Mouse (Mus musculus) hindbrain, embryonic 12.5 days (tissue): ENCODE data around the gene Acp7. TPM values are rescaled to one million over a fixed set of nuclear protein-coding genes. Genes with fewer than 3 reads are reported as not detected.
"Not testable (repeated sequence)": the region's sequence is repeated elsewhere in the genome, so short reads cannot be mapped to it uniquely, and the experiment has no call there.

Source experiments
- ATAC-seq: fragments of 200-750 bp; cut with Nextera tagmentation; 2 replicates; pipeline ENCODE4 v1.8.0; 2017; ENCODE audit warnings: moderate TSS enrichment; ENCODE audit not compliant: low FRiP score
- H3K27ac ChIP-seq: fragments of 300-500 bp; sonication (generic); 2 replicates; pipeline ENCODE4 v1.5.1; 2016; ENCODE audit warnings: mild to moderate bottlenecking
- H3K27me3 ChIP-seq: fragments of 300-500 bp; sonication (generic); 2 replicates; pipeline ENCODE4 v1.6.1; 2016; ENCODE audit warnings: mild to moderate bottlenecking
- H3K36me3 ChIP-seq: fragments of 300-500 bp; sonication (generic); 2 replicates; pipeline ENCODE4 v1.6.1; 2016; ENCODE audit warnings: mild to moderate bottlenecking
- H3K4me1 ChIP-seq: fragments of 300-500 bp; sonication (generic); 2 replicates; pipeline ENCODE4 v1.6.1; 2016
- H3K4me2 ChIP-seq: fragments of 300-500 bp; sonication (generic); replicated peaks from 2 replicates; pipeline ENCODE4 v1.6.1; 2016; ENCODE audit warnings: mild to moderate bottlenecking
- H3K4me3 ChIP-seq: fragments of 300-500 bp; sonication (generic); 2 replicates; pipeline ENCODE4 v1.5.1; 2016; ENCODE audit warnings: mild to moderate bottlenecking
- H3K9ac ChIP-seq: fragments of 300-500 bp; sonication (generic); 2 replicates; pipeline ENCODE4 v1.6.1; 2016; ENCODE audit warnings: mild to moderate bottlenecking, moderate library complexity
- H3K9me3 ChIP-seq: fragments of 300-500 bp; sonication (generic); replicated peaks from 2 replicates; pipeline ENCODE4 v1.6.1; 2016; ENCODE audit warnings: mild to moderate bottlenecking
- WGBS: fragments of 180-500 bp; shearing (Covaris S2); methylation state at CpG from one replicate; pipeline ENCODE4 v1.1.7; 2016; 5-methylcytosine and 5-hydroxymethylcytosine counted together
- polyA plus RNA-seq: library from polyadenylated mRNA; unstranded; fragments of >200 nt; fragmentation: Nextera tagmentation; extraction: Ambion mirVana; gene quantifications from 2 replicates; pipeline ENCODE4 v1.2.1, GENCODE M21; 2016

Gene Acp7
- polyA plus RNA-seq, 1 experiment from 2014 or later = not detected

DNA sequence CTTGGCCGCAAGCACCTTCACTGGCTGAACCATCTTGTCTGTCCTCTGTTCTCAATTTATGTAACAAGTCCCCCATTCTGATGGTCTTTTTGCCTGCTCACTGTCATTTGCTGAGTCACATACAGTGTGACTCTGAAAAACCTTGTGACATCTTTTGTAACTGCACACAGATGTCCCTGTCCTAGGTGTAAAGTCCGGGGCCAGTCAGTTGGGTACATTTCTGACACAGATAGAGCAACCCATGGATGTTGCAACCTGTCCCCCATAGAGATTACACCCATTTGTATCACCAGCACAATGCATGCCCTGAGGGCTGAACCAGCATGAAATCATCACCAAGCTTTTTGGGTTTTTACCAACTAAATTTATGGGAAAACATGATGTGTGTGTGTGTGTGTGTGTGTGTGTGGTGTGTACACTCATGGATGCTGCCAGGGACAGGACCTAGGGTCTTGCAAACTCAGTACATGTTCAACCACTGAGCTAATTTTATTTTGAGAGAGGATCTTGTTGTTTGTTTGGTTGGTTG, 14.9 kb upstream of the Acp7 start:
- H3K36me3 ChIP-seq = no peaks in the 10 kb centered on the region
- ATAC-seq = no peak
- no peak overlapping the region for H3K4me3 ChIP-seq
- 91% methylated on average over 2 of the region's 2 CpGs for WGBS
- H3K9me3 ChIP-seq = 0 out of 2 replicates have a peak, but pooled peaks cover under 1% of the 10 kb centered on the region
- no peaks in the 10 kb centered on the region for H3K27me3 ChIP-seq
- no peak overlapping the region for H3K4me2 ChIP-seq
- no peaks in the 10 kb centered on the region for H3K4me1 ChIP-seq
- no peak overlapping the region for H3K27ac ChIP-seq
- no peak overlapping the region for H3K9ac ChIP-seq

DNA sequence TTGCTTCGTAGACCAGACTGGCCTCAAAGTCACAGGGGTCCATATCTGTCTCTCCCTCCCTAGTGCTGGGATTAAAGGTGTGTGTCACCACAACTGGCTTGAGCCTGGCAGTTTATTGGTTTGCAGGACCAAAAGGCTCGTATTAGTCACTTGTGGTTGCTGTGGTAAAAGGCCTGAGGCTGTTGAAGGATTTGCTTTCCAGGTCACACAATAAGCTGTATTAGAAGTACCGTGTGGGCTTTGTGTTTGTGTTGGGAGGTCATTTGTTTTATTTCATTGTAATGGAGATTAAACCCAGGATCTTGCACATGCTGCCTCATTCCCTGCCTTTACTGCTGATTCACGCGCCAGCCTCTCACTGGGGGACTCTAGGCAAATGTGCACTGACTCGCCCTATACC, 14.2 kb upstream of the Acp7 start:
- Histone ChIP-seq H3K36me3 (no peaks in the 10 kb centered on the region), H3K9ac (no peak overlapping the region), H3K4me3 (no peak overlapping the region), H3K27me3 (no peaks in the 10 kb centered on the region), H3K4me2 (no peak overlapping the region), H3K9me3 (no peaks in the 10 kb centered on the region), H3K27ac (no peak overlapping the region), H3K4me1 (no peaks in the 10 kb centered on the region)
- WGBS = 45% methylated on average over 6 of the region's 6 CpGs
- ATAC-seq = no peak

DNA sequence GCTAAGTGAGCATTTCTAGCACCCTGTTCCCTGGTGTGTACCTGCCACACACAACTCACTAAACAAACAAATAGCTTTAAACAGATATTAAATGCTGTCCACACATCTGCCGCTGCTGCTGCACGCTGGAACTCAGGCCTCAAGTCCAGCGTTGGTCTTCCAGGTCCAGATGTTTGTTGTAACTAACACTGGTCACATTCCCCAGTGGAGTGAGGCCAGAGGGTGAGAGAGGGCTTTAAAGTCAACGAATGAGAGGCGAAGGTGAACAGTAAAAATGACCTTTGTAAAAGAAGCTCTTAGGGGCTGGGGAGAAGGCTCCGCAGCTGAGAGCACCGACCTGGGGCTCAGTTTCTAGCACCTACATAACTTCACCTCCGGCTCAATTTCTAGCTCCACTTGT, 10.4 kb upstream of the Acp7 start:
- Histone ChIP-seq H3K4me2 (no peak overlapping the region), H3K4me1 (no peaks in the 10 kb centered on the region), H3K36me3 (no peaks in the 10 kb centered on the region), H3K27ac (no peak overlapping the region), H3K27me3 (no peaks in the 10 kb centered on the region), H3K9me3 (no peaks in the 10 kb centered on the region), H3K9ac (no peak overlapping the region), H3K4me3 (no peak overlapping the region)
- WGBS = 81% methylated on average over 8 of the region's 8 CpGs
- no peak for ATAC-seq

DNA sequence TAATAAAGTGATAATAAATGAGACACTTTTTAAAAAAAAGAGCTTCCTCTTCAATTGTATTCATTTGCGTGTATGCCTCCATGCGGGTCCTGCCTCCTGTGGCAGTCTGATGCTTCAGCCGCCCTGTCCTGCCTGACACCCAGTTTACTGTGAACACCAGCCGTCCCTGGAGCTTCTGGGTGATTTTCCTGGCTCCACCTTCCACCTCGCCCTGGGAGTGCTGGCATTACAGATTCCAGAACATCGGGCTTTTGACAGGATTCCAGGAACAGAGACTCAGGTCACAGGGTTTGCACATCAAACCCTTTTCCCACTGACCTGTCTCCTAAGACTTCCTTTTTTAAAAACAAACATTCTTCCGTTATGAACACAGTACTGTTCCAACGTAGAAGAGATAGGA, 6.4 kb upstream of the Acp7 start:
- H3K4me3 ChIP-seq = no peak overlapping the region
- H3K27me3 ChIP-seq = 0 out of 2 replicates have a peak, but pooled peaks cover 3% of the 10 kb centered on the region
- no peaks in the 10 kb centered on the region for H3K4me1 ChIP-seq
- no peak overlapping the region for H3K4me2 ChIP-seq
- H3K36me3 ChIP-seq = no peaks in the 10 kb centered on the region
- ATAC-seq = no peak
- 21% methylated on average over 8 of the region's 8 CpGs for WGBS
- H3K9me3 ChIP-seq = no peaks in the 10 kb centered on the region
- H3K27ac ChIP-seq = no peak overlapping the region
- no peak overlapping the region; the same call in 1 of the 2 replicates for H3K9ac ChIP-seq

DNA sequence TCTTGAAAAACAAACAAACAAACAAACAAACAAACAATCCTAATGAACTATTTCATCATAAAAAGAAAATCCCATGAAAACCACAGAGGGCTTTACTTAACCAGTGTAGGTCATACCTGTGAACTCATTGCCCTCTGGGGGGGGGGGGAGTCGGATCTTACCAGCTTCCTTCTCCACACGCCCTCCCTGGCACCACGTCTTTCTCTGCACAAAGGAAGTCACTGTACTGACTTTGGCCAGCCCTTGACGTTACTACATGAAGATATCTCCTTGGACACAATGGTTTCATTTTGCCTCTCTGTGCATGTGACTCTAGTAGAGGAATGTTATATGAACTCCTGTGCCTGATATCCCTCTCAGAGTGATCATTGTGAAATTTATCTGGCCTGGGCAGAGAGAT, 3.0 kb upstream of the Acp7 start:
- Histone ChIP-seq H3K27me3 (peaks cover 30% of the 10 kb centered on the region), H3K27ac (no peak overlapping the region), H3K4me3 (no peak overlapping the region), H3K4me1 (peaks cover 15% of the 10 kb centered on the region), H3K9ac (no peak overlapping the region), H3K9me3 (no peaks in the 10 kb centered on the region), H3K36me3 (no peaks in the 10 kb centered on the region), H3K4me2 (no peak overlapping the region)
- WGBS = 68% methylated on average over 4 of the region's 4 CpGs
- no peak for ATAC-seq

DNA sequence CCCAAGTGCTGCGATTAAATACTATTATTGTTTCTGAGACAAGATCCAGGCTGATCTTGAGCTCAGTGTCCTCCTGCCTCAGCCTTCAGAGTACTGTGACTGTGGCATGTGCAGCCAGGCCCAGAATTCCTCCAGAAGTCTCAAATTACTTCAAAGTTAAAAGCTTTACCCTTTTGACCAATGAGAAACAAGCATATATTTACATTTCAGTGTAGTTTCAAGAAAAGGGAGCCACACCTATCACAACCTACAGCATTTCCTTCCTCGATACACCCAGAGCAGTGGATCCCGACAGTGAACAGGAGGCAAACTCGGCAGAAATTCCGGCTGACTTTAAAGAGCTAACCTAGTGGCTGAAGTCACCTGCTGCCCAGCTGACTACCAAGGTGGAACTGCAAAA, 6.3 kb downstream of the Acp7 start:
- Histone ChIP-seq H3K4me2 (no peak overlapping the region), H3K4me3 (no peak overlapping the region), H3K36me3 (no peaks in the 10 kb centered on the region), H3K4me1 (0 out of 2 replicates have a peak, but pooled peaks cover 4% of the 10 kb centered on the region), H3K9ac (no peak overlapping the region), H3K9me3 (no peaks in the 10 kb centered on the region), H3K27ac (no peak overlapping the region), H3K27me3 (peaks cover 20% of the 10 kb centered on the region)
- WGBS = 86% methylated on average over 5 of the region's 5 CpGs
- no peak for ATAC-seq

DNA sequence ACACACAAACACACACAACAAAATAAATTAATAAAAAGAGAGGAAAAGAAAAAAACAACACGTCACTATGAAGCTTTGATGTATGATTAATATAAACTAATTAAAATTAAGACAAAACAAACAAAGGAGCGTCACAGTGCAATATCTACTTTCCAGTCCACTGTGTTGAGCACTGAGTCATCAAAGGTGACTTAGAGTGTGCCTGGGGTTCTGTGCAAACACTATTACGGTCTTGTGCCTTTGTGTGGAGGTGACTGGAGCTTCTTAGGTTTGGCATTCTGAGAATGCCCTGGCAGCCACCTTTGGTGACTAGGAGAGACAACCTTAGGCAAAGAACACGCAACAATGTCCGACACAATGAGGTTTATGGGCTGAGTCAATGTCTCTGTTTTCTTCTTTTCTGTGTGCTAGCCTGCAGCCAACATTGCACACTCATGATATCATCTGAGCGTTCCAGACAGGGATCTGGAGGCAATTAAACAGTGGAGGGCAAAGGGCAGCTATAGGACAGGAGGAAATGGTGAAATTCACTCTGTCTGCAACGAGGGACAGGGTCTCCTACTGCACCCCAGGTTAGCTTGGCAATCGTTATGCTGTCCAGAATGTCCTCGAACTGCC, 11.9 kb downstream of the Acp7 start:
- Histone ChIP-seq H3K4me3 (no peak overlapping the region), H3K4me2 (no peak overlapping the region), H3K36me3 (no peaks in the 10 kb centered on the region), H3K9me3 (no peaks in the 10 kb centered on the region), H3K27me3 (no peaks in the 10 kb centered on the region), H3K9ac (no peak overlapping the region), H3K27ac (no peak overlapping the region), H3K4me1 (no peaks in the 10 kb centered on the region)
- WGBS = 76% methylated on average over 9 of the region's 9 CpGs
- ATAC-seq = no peak

DNA sequence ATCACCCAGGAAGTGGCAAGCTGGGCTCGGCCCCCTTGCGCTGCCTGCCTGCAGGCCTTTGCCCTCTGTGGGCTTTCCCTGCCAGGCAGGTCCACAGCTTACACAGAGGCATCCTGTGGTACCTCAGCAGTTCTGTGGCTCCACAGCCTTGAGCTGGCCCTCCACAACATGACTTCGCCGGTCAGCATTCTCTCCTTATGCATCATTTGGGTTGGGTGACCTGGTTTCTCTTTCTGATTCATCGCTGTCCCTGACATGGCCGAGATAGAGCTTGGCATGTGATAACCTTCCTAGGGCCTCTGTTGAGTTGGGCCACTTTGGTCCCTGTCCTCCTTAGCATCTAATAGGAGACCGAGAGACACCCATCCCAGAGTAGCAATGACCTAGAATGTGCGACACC, 25.2 kb downstream of the Acp7 start:
- no peak overlapping the region for H3K4me2 ChIP-seq
- no peak for ATAC-seq
- no peaks in the 10 kb centered on the region for H3K36me3 ChIP-seq
- H3K27ac ChIP-seq = no peak overlapping the region
- H3K4me3 ChIP-seq = no peak overlapping the region
- no peaks in the 10 kb centered on the region for H3K27me3 ChIP-seq
- 89% methylated on average over 8 of the region's 8 CpGs for WGBS
- no peaks in the 10 kb centered on the region for H3K9me3 ChIP-seq
- peaks cover 4% of the 10 kb centered on the region; the same call in 1 of the 2 replicates for H3K4me1 ChIP-seq
- 0 out of 2 replicates have a peak overlapping the region, but pooled peaks have one; percentile 3 for H3K9ac ChIP-seq

DNA sequence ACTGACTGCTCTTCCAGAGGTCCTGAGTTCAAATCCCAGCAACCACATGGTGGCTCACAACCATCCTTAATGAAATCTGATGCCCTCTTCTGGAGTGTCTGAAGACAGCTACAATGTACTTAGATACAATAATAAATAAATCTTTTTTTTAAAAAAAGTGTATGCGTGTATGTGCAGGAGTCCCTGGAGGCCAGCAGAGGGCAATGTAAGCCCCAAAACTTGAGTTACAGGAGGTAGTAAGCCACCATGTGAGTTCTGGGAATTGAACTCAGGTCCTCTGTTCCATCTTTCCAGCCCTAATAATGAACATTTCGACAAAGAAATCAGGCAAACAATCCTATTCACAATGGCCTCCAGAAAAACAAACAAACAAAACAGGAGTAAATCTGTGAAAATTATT, 27.3 kb downstream of the Acp7 start:
- H3K27ac ChIP-seq, H3K27me3 ChIP-seq, H3K4me1 ChIP-seq, H3K4me2 ChIP-seq, ATAC-seq, H3K9ac ChIP-seq, H3K4me3 ChIP-seq, H3K36me3 ChIP-seq, H3K9me3 ChIP-seq: not testable (repeated sequence)
- WGBS = 78% methylated on average over 2 of the region's 2 CpGs

DNA sequence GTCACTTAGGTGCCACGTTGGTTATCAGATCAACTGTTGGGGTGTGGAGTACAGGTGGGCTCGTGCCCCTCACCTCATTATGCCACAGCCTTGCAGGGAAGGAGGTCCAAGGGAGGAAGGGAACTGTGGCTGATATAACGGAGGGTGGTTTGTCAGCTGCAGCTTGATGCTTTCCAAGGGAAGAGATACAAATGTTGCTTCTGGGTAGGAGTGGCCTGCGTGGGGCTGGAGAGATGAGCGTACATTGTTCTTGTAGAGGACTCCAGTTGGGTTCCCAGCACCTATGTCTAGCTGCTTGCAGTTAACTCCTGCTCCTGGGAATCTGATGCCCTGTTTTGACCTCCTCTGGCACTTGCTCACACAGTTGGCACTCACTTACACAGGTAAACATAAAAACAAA, 28.0 kb downstream of the Acp7 start:
- Histone ChIP-seq H3K4me1 (peaks cover 4% of the 10 kb centered on the region; the same call in 1 of the 2 replicates), H3K4me3 (no peak overlapping the region), H3K4me2 (no peak overlapping the region), H3K27ac (no peak overlapping the region), H3K36me3 (no peaks in the 10 kb centered on the region), H3K9me3 (no peaks in the 10 kb centered on the region), H3K9ac (no peak overlapping the region), H3K27me3 (no peaks in the 10 kb centered on the region)
- no peak for ATAC-seq
- 66% methylated on average over 5 of the region's 5 CpGs for WGBS

DNA sequence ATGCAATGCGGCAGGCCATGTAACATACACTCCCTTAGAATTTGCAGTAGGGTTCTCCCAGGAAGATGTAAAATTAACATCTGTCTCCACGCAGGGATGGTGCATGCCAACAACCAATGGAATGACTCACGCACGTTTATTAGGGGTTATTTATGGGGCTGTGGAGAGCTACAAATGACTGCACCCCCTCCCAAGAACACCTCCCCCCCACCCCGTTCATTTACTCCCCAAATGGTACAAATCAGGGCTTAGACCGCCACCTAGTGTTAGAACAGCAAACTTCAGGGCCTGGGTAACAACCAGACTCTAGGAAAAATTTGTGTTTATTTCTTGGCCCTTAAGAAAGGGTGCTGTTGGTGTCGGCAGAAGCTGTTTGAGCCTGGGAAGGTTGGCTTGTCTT, 29.5 kb downstream of the Acp7 start:
- Histone ChIP-seq H3K9ac (no peak overlapping the region), H3K27me3 (no peaks in the 10 kb centered on the region), H3K4me3 (no peak overlapping the region), H3K27ac (0 out of 2 replicates have a peak overlapping the region, but pooled peaks have one; percentile 13), H3K9me3 (no peaks in the 10 kb centered on the region), H3K36me3 (no peaks in the 10 kb centered on the region), H3K4me2 (no peak overlapping the region), H3K4me1 (peaks cover 11% of the 10 kb centered on the region)
- no peak for ATAC-seq
- WGBS = 27% methylated on average over 7 of the region's 7 CpGs

DNA sequence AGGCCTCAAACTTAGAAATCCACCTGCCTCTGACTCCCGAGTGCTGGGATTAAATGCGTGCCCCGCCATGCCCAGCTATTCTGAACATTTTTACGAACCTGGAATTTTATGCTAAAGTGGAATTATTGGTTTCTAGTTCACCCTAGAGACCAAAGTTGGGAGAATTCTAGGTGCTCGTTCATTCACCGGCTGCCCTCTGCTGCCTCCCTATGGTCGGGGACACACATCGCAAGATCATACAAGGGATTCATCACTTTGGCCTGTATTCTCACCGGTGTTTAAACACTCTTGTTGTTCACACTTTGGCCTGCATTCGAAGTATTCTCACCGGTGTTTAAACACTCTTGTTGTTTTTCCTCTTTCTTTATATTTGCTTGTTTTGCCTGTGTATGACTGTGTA, 30.1 kb downstream of the Acp7 start:
- H3K27ac ChIP-seq = 0 out of 2 replicates have a peak overlapping the region, but pooled peaks have one; percentile 13
- no peaks in the 10 kb centered on the region for H3K27me3 ChIP-seq
- H3K4me3 ChIP-seq = no peak overlapping the region
- ATAC-seq = no peak
- H3K4me2 ChIP-seq = no peak overlapping the region
- H3K4me1 ChIP-seq = peaks cover 18% of the 10 kb centered on the region
- H3K9ac ChIP-seq = no peak overlapping the region
- H3K36me3 ChIP-seq = no peaks in the 10 kb centered on the region
- no peaks in the 10 kb centered on the region for H3K9me3 ChIP-seq
- WGBS = 14% methylated on average over 11 of the region's 11 CpGs

DNA sequence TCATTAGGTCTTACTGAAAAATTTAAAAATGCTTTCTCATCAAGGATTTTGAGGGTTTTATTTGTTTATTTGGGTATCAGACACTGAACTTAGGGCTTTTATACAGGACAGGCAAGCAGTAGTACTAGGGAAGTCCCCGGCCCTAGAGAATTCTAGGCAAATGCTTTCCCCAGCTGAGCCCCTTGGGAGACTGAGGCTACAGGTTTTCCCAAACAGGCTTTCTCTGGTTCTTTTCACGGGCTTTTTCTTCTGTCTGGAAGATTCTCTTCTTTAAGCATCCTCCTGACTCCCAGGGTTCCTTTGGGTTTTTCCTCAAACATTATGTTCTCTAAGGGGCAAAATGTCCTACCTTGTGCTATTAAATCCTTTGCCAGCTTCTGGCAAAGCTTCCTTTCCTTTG, 32.2 kb downstream of the Acp7 start:
- H3K4me3 ChIP-seq = no peak overlapping the region
- H3K9me3 ChIP-seq = no peaks in the 10 kb centered on the region
- no peaks in the 10 kb centered on the region for H3K27me3 ChIP-seq
- no peak overlapping the region for H3K27ac ChIP-seq
- H3K4me1 ChIP-seq = peaks cover 33% of the 10 kb centered on the region
- no peak for ATAC-seq
- H3K9ac ChIP-seq = no peak overlapping the region
- WGBS = 69% methylated on average over 2 of the region's 2 CpGs
- 0 out of 2 replicates have a peak, but pooled peaks cover 7% of the 10 kb centered on the region for H3K36me3 ChIP-seq
- no peak overlapping the region for H3K4me2 ChIP-seq
